Mouse (Mus musculus) cerebellum, adult 2 months (tissue): ENCODE data around the gene Pdzd3. TPM values are rescaled to one million over a fixed set of nuclear protein-coding genes. Genes with fewer than 3 reads are reported as not detected.
A peak's percentile ranks its signal among the peaks of the same experiment; 100 is the strongest.
"Not testable (repeated sequence)": the region's sequence is repeated elsewhere in the genome, so short reads cannot be mapped to it uniquely, and the experiment has no call there.

Experiments used
- DNase-seq, 2 experiments: peaks; one replicate each; pipeline ENCODE4 v3.0.0; 2021
- H3K27ac ChIP-seq: fragments of 200-500 bp; 2 replicates; pipeline ENCODE4 v1.5.1; 2012; ENCODE audit warnings: low read length, control low read depth, inconsistent platforms; ENCODE audit not compliant: insufficient read depth
- H3K27me3 ChIP-seq: fragments of 200-500 bp; 2 replicates; pipeline ENCODE4 v1.6.1; 2012; ENCODE audit warnings: inconsistent platforms, mild to moderate bottlenecking, low read length, moderate library complexity; ENCODE audit not compliant: control insufficient read depth, insufficient read depth
- H3K4me1 ChIP-seq: fragments of 200-500 bp; 2 replicates; pipeline ENCODE4 v1.6.1; 2011; ENCODE audit warnings: low read length; ENCODE audit not compliant: control insufficient read depth, insufficient read depth
- H3K4me3 ChIP-seq: fragments of 200-500 bp; replicated peaks from 2 replicates; pipeline ENCODE3; 2011; ENCODE audit warnings: mild to moderate bottlenecking, low read depth, low read length, control low read depth; ENCODE audit not compliant: insufficient read depth
- CTCF ChIP-seq: fragments of 200-500 bp; IDR thresholded peaks from 2 replicates; pipeline ENCODE4 v1.5.1; 2011; ENCODE audit warnings: low read depth, mild to moderate bottlenecking, control low read depth, low read length, moderate library complexity, borderline replicate concordance; ENCODE audit not compliant: insufficient read depth
- POLR2A ChIP-seq: fragments of 200-500 bp; IDR thresholded peaks from 2 replicates; pipeline ENCODE4 v1.6.1; 2011; ENCODE audit warnings: low read length, control low read depth, borderline replicate concordance; ENCODE audit not compliant: insufficient read depth
- WGBS: fragments of 180-500 bp; shearing (Covaris S2); methylation state at CpG from one replicate; pipeline ENCODE4 v1.1.7; 2018; 5-methylcytosine and 5-hydroxymethylcytosine counted together
- polyA plus RNA-seq: library from polyadenylated mRNA; depleted of rRNA; stranded (reverse); fragments of >200 nt; gene quantifications from 2 replicates; pipeline ENCODE4 v1.2.3, GENCODE M21; 2012; rRNA removed

Pdzd3 gene
- polyA plus RNA-seq, result 0.08 and 0.19 TPM in 2 replicates

GRCm38 (mm10) chr9:44251314-44251713, at the start of gene Pdzd3:
TSS of gene Pdzd3 (minus strand) at chr9:44251471.
- Histone ChIP-seq H3K4me1 (no peaks in the 10 kb centered on the region), H3K4me3 (no peak within 1 kb of the TSS), H3K27me3 (no peaks in the 10 kb centered on the region), H3K27ac (no peak within 1 kb of the TSS)
- TF ChIP-seq POLR2A (no peak), CTCF (no peak)
- 95% methylated on average over 10 of the region's 10 CpGs for WGBS
- DNase-seq, result no peak

- H3K27me3 ChIP-seq, DNase-seq, H3K4me1 ChIP-seq, H3K27ac ChIP-seq, H3K4me3 ChIP-seq: not testable (repeated sequence)
- 88% methylated on average over 3 of the region's 3 CpGs for WGBS
Measured at GRCm38 (mm10) chr9:44300001-44300400, 48.7 kb upstream of the Pdzd3 start.

GRCm38 (mm10) chr9:44292490-44292889, 41.2 kb upstream of the Pdzd3 start:
- no peak overlapping the region for H3K4me3 ChIP-seq
- TF ChIP-seq POLR2A (no peak), CTCF (peak; percentile 58; the same call in 1 of the 2 replicates)
- peaks cover 5% of the 10 kb centered on the region for H3K4me1 ChIP-seq
- DNase-seq, result peak; percentile 48 to 49
- no peak overlapping the region for H3K27ac ChIP-seq
- 67% methylated on average over 3 of the region's 3 CpGs for WGBS
- H3K27me3 ChIP-seq, result no peaks in the 10 kb centered on the region

DNA sequence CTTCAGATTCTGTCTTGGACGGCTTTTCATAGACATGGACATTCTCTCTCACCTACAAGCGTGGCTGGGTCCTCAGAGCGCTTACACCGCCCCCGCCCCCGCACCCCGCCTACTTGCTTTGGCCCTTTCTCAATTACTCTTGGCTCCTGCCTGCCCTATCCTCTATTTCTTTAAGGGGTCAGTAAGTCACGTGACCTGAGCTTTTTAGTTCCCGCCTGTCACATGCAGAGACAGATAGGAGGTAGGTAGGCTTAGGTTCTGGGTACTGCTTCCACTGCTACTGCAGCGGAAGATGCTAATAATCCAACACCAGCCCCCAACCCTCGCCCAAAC, 37.7 kb upstream of the Pdzd3 start:
- H3K27ac ChIP-seq, result peak overlapping the region; percentile 66
- 7% methylated on average over 11 of the region's 11 CpGs for WGBS

GRCm38 (mm10) chr9:44288076-44288958, 37.0 kb upstream of the Pdzd3 start, which contains the start of gene Abcg4:
TSS of gene Abcg4 (minus strand) at chr9:44288615.
- peaks cover 12% of the 10 kb centered on the region for H3K4me1 ChIP-seq
- TF ChIP-seq POLR2A (peak; percentile 39; the same call in 1 of the 2 replicates), CTCF (no peak)
- DNase-seq, result peak; percentile 72 to 82
- peak within 1 kb of the TSS; percentile 66 for H3K27ac ChIP-seq
- WGBS, result under 1% methylated on average over 38 of the region's 38 CpGs
- no peaks in the 10 kb centered on the region for H3K27me3 ChIP-seq
- H3K4me3 ChIP-seq, result peak within 1 kb of the TSS; percentile 93

More for the DNA sequence above, 37.7 kb upstream of the Pdzd3 start:
- Histone ChIP-seq H3K4me3 (peak overlapping the region; percentile 93), H3K27me3 (no peaks in the 10 kb centered on the region), H3K4me1 (peaks cover 9% of the 10 kb centered on the region)
- DNase-seq, result peak in 1 of 2 experiments; percentile 55
- TF ChIP-seq POLR2A (peak; percentile 24; the same call in 1 of the 2 replicates), CTCF (no peak)

DNA sequence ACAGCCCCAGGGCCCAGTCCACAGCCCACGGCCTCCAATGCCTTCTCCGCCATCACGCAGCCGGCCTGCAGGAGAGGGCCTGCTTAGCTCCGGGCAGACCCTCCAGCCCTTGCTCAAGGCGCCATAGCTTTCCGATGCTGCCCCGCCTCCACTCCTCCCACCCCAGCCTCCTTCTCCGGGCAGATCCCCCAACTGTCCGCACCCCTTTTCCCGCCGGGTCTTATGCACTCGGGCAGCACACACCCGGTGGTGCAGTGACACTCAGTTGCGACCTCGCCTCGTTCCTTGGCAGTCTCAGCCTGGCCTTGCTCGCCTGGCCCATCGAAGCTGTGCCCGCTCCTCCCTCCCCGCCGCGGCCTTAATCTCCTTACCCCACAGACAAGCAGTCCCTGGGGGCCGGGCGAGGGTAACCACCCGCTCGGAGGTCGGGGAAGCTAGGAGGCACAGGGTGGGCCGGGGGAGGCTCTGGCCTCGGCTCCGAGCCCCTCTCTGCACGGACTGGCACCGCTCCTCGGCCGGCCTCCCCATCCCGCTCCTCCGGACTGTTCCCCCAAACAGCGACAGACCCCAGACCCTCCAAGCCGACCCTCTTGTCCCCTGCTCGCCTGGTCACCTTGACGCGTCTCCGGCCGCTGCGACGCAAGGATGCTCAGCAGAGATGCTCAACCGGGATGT, 36.3 kb upstream of the Pdzd3 start:
- H3K27ac ChIP-seq, result peak overlapping the region; percentile 66
- DNase-seq, result peak; percentile 55 to 66
- H3K27me3 ChIP-seq, result no peaks in the 10 kb centered on the region
- peak overlapping the region; percentile 93 for H3K4me3 ChIP-seq
- no peak for TF ChIP-seq CTCF
- TF ChIP-seq POLR2A, result no peak
- WGBS, result under 1% methylated on average over 47 of the region's 47 CpGs
- H3K4me1 ChIP-seq, result peaks cover 14% of the 10 kb centered on the region

- H3K4me1 ChIP-seq, result peaks cover 17% of the 10 kb centered on the region
- no peak for DNase-seq
- WGBS, result 5% methylated on average over 11 of the region's 11 CpGs
- no peaks in the 10 kb centered on the region for H3K27me3 ChIP-seq
- peak overlapping the region; percentile 66 for H3K27ac ChIP-seq
- TF ChIP-seq POLR2A, result no peak
- no peak for TF ChIP-seq CTCF
- peak overlapping the region; percentile 93 for H3K4me3 ChIP-seq
Measured at GRCm38 (mm10) chr9:44287003-44287400, 35.7 kb upstream of the Pdzd3 start.
